Comparison of ENCODE assay signal across 24 mouse cellular contexts in genomic region chr12:16167793-16168343, GRCm38 (mm10).
A peak's percentile ranks its signal among the peaks of the same experiment; 100 is the strongest.
DNase-seq lines count a peak whose midpoint lies in the region; ATAC-seq and TF ChIP-seq lines count a peak whose summit lies in the region.
"Had no signal": no experiment of that assay in that cellular context is flagged by ENCODE, and none has a peak within 500 bp of the region (broad histone marks: within the 10 kb centered on the region; RNA-seq: fewer than 3 reads in every experiment).

No protein-coding gene starts in this region.

- WGBS in lung, embryonic 16.5 days: 58% methylated on average over 7 of the region's 7 CpGs
- WGBS in lung, adult 2 months: 47% methylated on average over 7 of the region's 7 CpGs
- WGBS in stomach, postnatal 0 days: 40% methylated on average over 7 of the region's 7 CpGs
- 83% methylated on average over 7 of the region's 7 CpGs for WGBS in midbrain, embryonic 14.5 days

- no peak overlapping the region for H3K27ac ChIP-seq in lung, embryonic 16.5 days (ENCODE audit: low read length)
- no peak overlapping the region for H3K27ac ChIP-seq in stomach, postnatal 0 days (replicated peaks)
- no peak overlapping the region for H3K27ac ChIP-seq in midbrain, embryonic 14.5 days (replicated peaks; ENCODE audit: low read depth, low read length)
- H3K27ac ChIP-seq: embryonic facial prominence, embryonic 15.5 days; forebrain, embryonic 12.5 days; heart, embryonic 15.5 days; hindbrain, embryonic 10.5 days; hindbrain, embryonic 14.5 days; intestine, embryonic 15.5 days had no signal

- ATAC-seq in lung, embryonic 16.5 days (ENCODE audit: low read depth): peak; percentile 57
- ATAC-seq in stomach, postnatal 0 days (ENCODE audit: low FRiP score, low TSS enrichment): peak; percentile 75
- no peak for ATAC-seq in midbrain, embryonic 14.5 days (ENCODE audit: low FRiP score, low TSS enrichment)
- ATAC-seq: forebrain, embryonic 16.5 days; intestine, embryonic 15.5 days had no signal

- TF ChIP-seq POLR2A in lung, adult 2 months (IDR thresholded peaks at IDR 0.05; ENCODE audit: borderline replicate concordance, extremely low read depth, low read depth, low read length): no peak

- H3K4me3 ChIP-seq in lung, embryonic 16.5 days (ENCODE audit: low read length): no peak overlapping the region
- H3K4me3 ChIP-seq in lung, adult 2 months (replicated peaks; ENCODE audit: extremely low read depth, low read depth, low read length): no peak overlapping the region
- H3K4me3 ChIP-seq in C2C12 (ENCODE audit: insufficient read depth, poor library complexity, severe bottlenecking): no peak overlapping the region
- no peak overlapping the region for H3K4me3 ChIP-seq in stomach, postnatal 0 days (ENCODE audit: low read depth, low read length)
- no peak overlapping the region for H3K4me3 ChIP-seq in midbrain, embryonic 14.5 days (replicated peaks; ENCODE audit: low read depth, low read length)
- H3K4me3 ChIP-seq: embryonic facial prominence, embryonic 15.5 days; erythroblast, embryonic 14.5 days; forebrain, embryonic 12.5 days; heart, embryonic 15.5 days; hindbrain, embryonic 10.5 days; intestine, embryonic 15.5 days had no signal

- H3ac ChIP-seq in C2C12 (ENCODE audit: control insufficient read depth, insufficient read length, low read depth): no peak overlapping the region

- H3K9ac ChIP-seq in lung, embryonic 16.5 days (ENCODE audit: low read length): no peak overlapping the region
- H3K9ac ChIP-seq in stomach, postnatal 0 days (ENCODE audit: low read length): no peak overlapping the region
- no peak overlapping the region for H3K9ac ChIP-seq in midbrain, embryonic 14.5 days (replicated peaks; ENCODE audit: low read length)
- H3K9ac ChIP-seq: embryonic facial prominence, embryonic 15.5 days; forebrain, embryonic 12.5 days; heart, embryonic 15.5 days; hindbrain, embryonic 14.5 days; intestine, embryonic 15.5 days had no signal

- DNase-seq in lung, adult 2 months: no peak
- peak; percentile 73 for DNase-seq in NIH3T3 (ENCODE audit: low read depth)
- DNase-seq in stomach, postnatal 0 days (ENCODE audit: low spot score): peak; percentile 19
- no peak for DNase-seq in layer of hippocampus, postnatal 10 days (ENCODE audit: low spot score in 2 of 2)
- DNase-seq in midbrain, embryonic 14.5 days: no peak
- DNase-seq: adrenal gland, adult 2 months; adrenal gland, postnatal 25 days; B cell, adult 2 months; cerebellum, adult 18-20 months; cerebellum, adult 9-11 months; cerebellum, postnatal 36 days; gastrocnemius, postnatal 25 days; heart, postnatal 14 days had no signal

- no peaks in the 10 kb centered on the region for H3K9me3 ChIP-seq in lung, embryonic 16.5 days (ENCODE audit: control insufficient read depth, low read length)
- H3K9me3 ChIP-seq in stomach, postnatal 0 days (ENCODE audit: control insufficient read depth, low read length): no peaks in the 10 kb centered on the region
- H3K9me3 ChIP-seq in midbrain, embryonic 14.5 days (ENCODE audit: control insufficient read depth, low read length): no peaks in the 10 kb centered on the region
- H3K9me3 ChIP-seq: embryonic facial prominence, embryonic 15.5 days; forebrain, embryonic 12.5 days; heart, embryonic 15.5 days; hindbrain, embryonic 10.5 days; intestine, embryonic 15.5 days had no signal

- no peak for TF ChIP-seq EP300 in stomach, postnatal 0 days (optimal IDR thresholded peaks at IDR 0.05)

- no peak for TF ChIP-seq CTCF in lung, adult 2 months (IDR thresholded peaks at IDR 0.05; ENCODE audit: insufficient read depth, low read length)
- TF ChIP-seq CTCF in C2C12 (IDR thresholded peaks at IDR 0.05; ENCODE audit: control insufficient read depth, insufficient read depth, insufficient read length): no peak
- TF ChIP-seq CTCF in stomach, postnatal 0 days (IDR thresholded peaks at IDR 0.05; ENCODE audit: low read depth): 0 out of 2 replicates have a peak, but pooled peaks have one; percentile 13

- H3K4me2 ChIP-seq in lung, embryonic 16.5 days (ENCODE audit: low read depth, low read length): no peak overlapping the region
- no peak overlapping the region for H3K4me2 ChIP-seq in stomach, postnatal 0 days (replicated peaks; ENCODE audit: low read depth)
- no peak overlapping the region for H3K4me2 ChIP-seq in midbrain, embryonic 14.5 days (ENCODE audit: low read length)
- H3K4me2 ChIP-seq: embryonic facial prominence, embryonic 15.5 days; forebrain, embryonic 12.5 days; heart, embryonic 11.5 days; heart, embryonic 15.5 days; hindbrain, embryonic 14.5 days; intestine, embryonic 15.5 days had no signal

- H3K36me3 ChIP-seq in lung, embryonic 16.5 days (ENCODE audit: control insufficient read depth, insufficient read depth, low read length): no peaks in the 10 kb centered on the region
- H3K36me3 ChIP-seq in C2C12 (ENCODE audit: control insufficient read depth, insufficient read depth): no peaks in the 10 kb centered on the region
- H3K36me3 ChIP-seq in stomach, postnatal 0 days (ENCODE audit: control insufficient read depth, insufficient read depth, low read length): no peaks in the 10 kb centered on the region
- H3K36me3 ChIP-seq in midbrain, embryonic 14.5 days (ENCODE audit: control insufficient read depth, insufficient read depth, low read length): no peaks in the 10 kb centered on the region
- H3K36me3 ChIP-seq: embryonic facial prominence, embryonic 15.5 days; forebrain, embryonic 12.5 days; heart, embryonic 15.5 days; hindbrain, embryonic 10.5 days; intestine, embryonic 15.5 days had no signal

- no peaks in the 10 kb centered on the region for H3K79me2 ChIP-seq in C2C12 (ENCODE audit: control insufficient read depth, insufficient read depth)

- H3K79me3 ChIP-seq in C2C12 (ENCODE audit: low read depth): no peaks in the 10 kb centered on the region

- H3K27me3 ChIP-seq in lung, embryonic 16.5 days (ENCODE audit: control insufficient read depth, insufficient read depth, low read depth, low read length): no peaks in the 10 kb centered on the region
- no peaks in the 10 kb centered on the region for H3K27me3 ChIP-seq in C2C12 (ENCODE audit: control insufficient read depth, insufficient read depth, insufficient read length)
- H3K27me3 ChIP-seq in stomach, postnatal 0 days (ENCODE audit: control insufficient read depth, insufficient read depth, low read length): no peaks in the 10 kb centered on the region
- H3K27me3 ChIP-seq in midbrain, embryonic 14.5 days (ENCODE audit: control insufficient read depth, insufficient read depth, low read length): no peaks in the 10 kb centered on the region
- H3K27me3 ChIP-seq: embryonic facial prominence, embryonic 15.5 days; forebrain, embryonic 12.5 days; heart, embryonic 15.5 days; intestine, embryonic 15.5 days had no signal

- no peaks in the 10 kb centered on the region; the same call in 1 of the 2 replicates for H3K4me1 ChIP-seq in lung, embryonic 16.5 days (replicated peaks; ENCODE audit: control insufficient read depth, insufficient read depth, low read length)
- H3K4me1 ChIP-seq in lung, adult 2 months (ENCODE audit: control insufficient read depth, insufficient read depth, low read length): no peaks in the 10 kb centered on the region
- peaks cover 4% of the 10 kb centered on the region; the same call in 1 of the 2 replicates for H3K4me1 ChIP-seq in stomach, postnatal 0 days (replicated peaks; ENCODE audit: control insufficient read depth, insufficient read depth)
- no peaks in the 10 kb centered on the region for H3K4me1 ChIP-seq in midbrain, embryonic 14.5 days (ENCODE audit: control insufficient read depth, insufficient read depth, low read length)
- H3K4me1 ChIP-seq: forebrain, embryonic 12.5 days; heart, embryonic 15.5 days; hindbrain, embryonic 10.5 days had no signal

TF ChIP-seq in C2C12, 6 proteins besides CTCF, POLR2A, EP300 and RAD21:
- TF ChIP-seq MAX (IDR thresholded peaks at IDR 0.05): no peak
- peak; percentile 51 for TF ChIP-seq CEBPB (IDR thresholded peaks at IDR 0.05; ENCODE audit: low read depth)

Comparison
In these comparisons a context has a peak if more than half of its experiments do, and no peak if none do; other contexts are left out.
1. DNase-seq: peak in NIH3T3 (single experiment) and stomach, postnatal 0 days (single experiment); none in lung, adult 2 months (single experiment), layer of hippocampus, postnatal 10 days (0 of 2) and midbrain, embryonic 14.5 days (single experiment).